Comparison of ENCODE assay signal across 30 mouse cellular contexts in the genomic region with DNA sequence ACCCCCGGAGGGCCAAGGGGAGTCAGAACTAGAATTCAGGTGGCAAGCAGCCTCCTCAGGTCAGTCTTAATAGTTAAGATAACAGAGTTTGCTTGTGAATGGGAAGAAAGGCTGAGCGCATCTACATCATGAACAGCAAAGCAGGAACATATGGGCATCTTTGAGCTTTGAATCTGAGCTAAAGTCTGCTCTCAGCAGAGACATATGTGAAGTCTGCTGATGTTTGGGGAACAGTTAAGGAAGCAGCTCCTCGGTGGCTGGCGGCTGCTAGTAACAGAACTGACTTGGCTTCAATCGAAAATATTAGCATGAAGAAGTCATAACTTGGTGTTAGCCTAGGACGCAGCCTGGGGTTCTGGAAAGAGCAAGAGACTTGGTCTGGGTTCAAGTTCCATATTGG.
A peak's percentile ranks its signal among the peaks of the same experiment; 100 is the strongest.
DNase-seq lines count a peak whose midpoint lies in the region; ATAC-seq and TF ChIP-seq lines count a peak whose summit lies in the region.
"Had no signal": no experiment of that assay in that cellular context is flagged by ENCODE, and none has a peak within 500 bp of the region (broad histone marks: within the 10 kb centered on the region; RNA-seq: fewer than 3 reads in every experiment).

No protein-coding gene starts in this region.

- DNase-seq in forebrain, postnatal 0 days = peak; percentile 38
- DNase-seq in layer of hippocampus, adult 18-20 months (ENCODE audit: low spot score in 2 of 2) = peak; percentile 13 to 59
- no peak for DNase-seq in layer of hippocampus, adult 9-10 months (ENCODE audit: low spot score)
- peak; percentile 59 for DNase-seq in brain, adult 2 months (ENCODE audit: low read depth, low spot score)
- DNase-seq in telencephalon, adult 2 months (ENCODE audit: low read depth, low spot score) = peak; percentile 41
- DNase-seq: adrenal gland, postnatal 10 days; adrenal gland, postnatal 36 days; B cell, adult 2 months; cerebellum, adult 11 months; cerebellum, adult 2 months; cerebellum, adult 9-11 months; cerebellum, postnatal 36 days; embryo, embryonic 11 days; gastrocnemius, postnatal 25 days; heart, adult 18-20 months; heart, postnatal 10 days; heart, postnatal 36 days had no signal

- no peak overlapping the region for H3K4me3 ChIP-seq in forebrain, postnatal 0 days (ENCODE audit: low read depth, low read length)
- no peak overlapping the region for H3K4me3 ChIP-seq in forebrain, embryonic 12.5 days (replicated peaks)
- no peak overlapping the region for H3K4me3 ChIP-seq in intestine, embryonic 15.5 days (replicated peaks)
- H3K4me3 ChIP-seq: embryonic facial prominence, embryonic 10.5 days; embryonic facial prominence, embryonic 13.5 days; erythroblast, embryonic 14.5 days; forebrain, embryonic 15.5 days; heart, embryonic 12.5 days; heart, embryonic 15.5 days; hindbrain, embryonic 10.5 days; hindbrain, embryonic 13.5 days had no signal

- no peak overlapping the region for H3K4me2 ChIP-seq in forebrain, postnatal 0 days (ENCODE audit: low read depth)
- no peak overlapping the region for H3K4me2 ChIP-seq in forebrain, embryonic 12.5 days
- H3K4me2 ChIP-seq in intestine, embryonic 15.5 days (replicated peaks) = no peak overlapping the region
- H3K4me2 ChIP-seq: embryonic facial prominence, embryonic 13.5 days; forebrain, embryonic 15.5 days; heart, embryonic 12.5 days; heart, embryonic 15.5 days; hindbrain, embryonic 13.5 days had no signal

- H3K27me3 ChIP-seq in forebrain, postnatal 0 days (ENCODE audit: insufficient read depth, low read length) = no peaks in the 10 kb centered on the region
- H3K27me3 ChIP-seq in forebrain, embryonic 12.5 days = 0 out of 2 replicates have a peak, but pooled peaks cover 3% of the 10 kb centered on the region
- no peaks in the 10 kb centered on the region for H3K27me3 ChIP-seq in intestine, embryonic 15.5 days (replicated peaks)
- H3K27me3 ChIP-seq: forebrain, embryonic 15.5 days; heart, embryonic 12.5 days; heart, embryonic 15.5 days; hindbrain, embryonic 13.5 days; Patski had no signal

- no peaks in the 10 kb centered on the region for H3K9me3 ChIP-seq in forebrain, postnatal 0 days (ENCODE audit: low read length)
- no peaks in the 10 kb centered on the region for H3K9me3 ChIP-seq in forebrain, embryonic 12.5 days
- no peaks in the 10 kb centered on the region for H3K9me3 ChIP-seq in intestine, embryonic 15.5 days
- H3K9me3 ChIP-seq: embryonic facial prominence, embryonic 10.5 days; embryonic facial prominence, embryonic 13.5 days; forebrain, embryonic 15.5 days; heart, embryonic 12.5 days; heart, embryonic 15.5 days; hindbrain, embryonic 10.5 days; hindbrain, embryonic 13.5 days had no signal

- ATAC-seq in forebrain, postnatal 0 days = peak; percentile 73
- ATAC-seq in forebrain, embryonic 12.5 days (ENCODE audit: low FRiP score) = no peak
- ATAC-seq in intestine, embryonic 15.5 days = no peak
- ATAC-seq: forebrain, embryonic 15.5 days; hindbrain, embryonic 16.5 days; Patski had no signal

- no peaks in the 10 kb centered on the region for H3K4me1 ChIP-seq in forebrain, postnatal 0 days (ENCODE audit: insufficient read depth)
- H3K4me1 ChIP-seq in forebrain, embryonic 12.5 days = peaks cover 17% of the 10 kb centered on the region; the same call in 1 of the 2 replicates
- H3K4me1 ChIP-seq in intestine, embryonic 15.5 days (replicated peaks) = peaks cover 4% of the 10 kb centered on the region; the same call in 1 of the 2 replicates
- H3K4me1 ChIP-seq: heart, embryonic 15.5 days had no signal

- H3K36me3 ChIP-seq in forebrain, postnatal 0 days (ENCODE audit: insufficient read depth) = no peaks in the 10 kb centered on the region
- no peaks in the 10 kb centered on the region for H3K36me3 ChIP-seq in forebrain, embryonic 12.5 days (replicated peaks)
- no peaks in the 10 kb centered on the region for H3K36me3 ChIP-seq in intestine, embryonic 15.5 days
- H3K36me3 ChIP-seq: embryonic facial prominence, embryonic 10.5 days; embryonic facial prominence, embryonic 13.5 days; forebrain, embryonic 15.5 days; G1E; heart, embryonic 12.5 days; heart, embryonic 15.5 days; hindbrain, embryonic 10.5 days; hindbrain, embryonic 13.5 days had no signal

- H3K27ac ChIP-seq in forebrain, postnatal 0 days (ENCODE audit: low read depth, low read length) = no peak overlapping the region
- H3K27ac ChIP-seq in forebrain, embryonic 12.5 days = no peak overlapping the region
- H3K27ac ChIP-seq in intestine, embryonic 15.5 days = no peak overlapping the region
- H3K27ac ChIP-seq: embryonic facial prominence, embryonic 10.5 days; embryonic facial prominence, embryonic 13.5 days; forebrain, embryonic 15.5 days; heart, embryonic 15.5 days; hindbrain, embryonic 10.5 days; hindbrain, embryonic 13.5 days had no signal

- no peak for TF ChIP-seq CTCF in forebrain, postnatal 0 days (IDR thresholded peaks at IDR 0.05; ENCODE audit: low read depth)

- whole genome bisulfite sequencing in forebrain, postnatal 0 days = 75% methylated on average over 6 of the region's 6 CpGs
- 91% methylated on average over 6 of the region's 6 CpGs for WGBS in forebrain, embryonic 12.5 days
- WGBS in intestine, embryonic 15.5 days = 91% methylated on average over 6 of the region's 6 CpGs

- no peak overlapping the region for H3K9ac ChIP-seq in forebrain, postnatal 0 days
- H3K9ac ChIP-seq in forebrain, embryonic 12.5 days = no peak overlapping the region
- no peak overlapping the region for H3K9ac ChIP-seq in intestine, embryonic 15.5 days
- H3K9ac ChIP-seq: embryonic facial prominence, embryonic 13.5 days; forebrain, embryonic 15.5 days; heart, embryonic 12.5 days; heart, embryonic 15.5 days; hindbrain, embryonic 13.5 days had no signal
